Mouse (Mus musculus) limb, embryonic 14.5 days (tissue): ENCODE measurements around the gene Kcnk3. TPM values are rescaled to one million over a fixed set of nuclear protein-coding genes. Genes with fewer than 3 reads are reported as not detected.

ENCODE experiments used
- ATAC-seq: fragments of 200-750 bp; cut with Nextera tagmentation; 2 replicates; pipeline ENCODE4 v1.8.0; 2017; ENCODE audit warnings: low read depth, moderate number of reproducible peaks, moderate TSS enrichment; ENCODE audit not compliant: low FRiP score
- DNase-seq: peaks from one replicate; pipeline ENCODE4 v3.0.0-alpha.2; 2015; ENCODE audit warnings: low spot score
- H3K27ac ChIP-seq: fragments of 300-500 bp; sonication (generic); replicated peaks from 2 replicates; pipeline ENCODE4 v1.5.1; 2014; ENCODE audit warnings: low read depth, mild to moderate bottlenecking, low read length, moderate library complexity, mixed read lengths
- H3K27me3 ChIP-seq: fragments of 300-500 bp; sonication (generic); 2 replicates; pipeline ENCODE4 v1.6.1; 2014; ENCODE audit warnings: low read length, mixed read lengths; ENCODE audit not compliant: control insufficient read depth, insufficient read depth
- H3K36me3 ChIP-seq: fragments of 300-500 bp; sonication (generic); 2 replicates; pipeline ENCODE4 v1.6.1; 2014; ENCODE audit warnings: mild to moderate bottlenecking, low read length, moderate library complexity, mixed read lengths; ENCODE audit not compliant: control insufficient read depth, insufficient read depth
- H3K4me1 ChIP-seq: fragments of 300-500 bp; sonication (generic); 2 replicates; pipeline ENCODE4 v1.6.1; 2014; ENCODE audit warnings: antibody characterized with exemption, low read length, mixed read lengths; ENCODE audit not compliant: control insufficient read depth, insufficient read depth
- H3K4me2 ChIP-seq: fragments of 300-500 bp; sonication (generic); replicated peaks from 2 replicates; pipeline ENCODE4 v1.6.1; 2014; ENCODE audit warnings: low read depth, mild to moderate bottlenecking, low read length, moderate library complexity; ENCODE audit not compliant: severe bottlenecking
- H3K4me3 ChIP-seq: fragments of 300-500 bp; sonication (generic); replicated peaks from 2 replicates; pipeline ENCODE4 v1.5.1; 2014; ENCODE audit warnings: low read length
- H3K9ac ChIP-seq: fragments of 300-500 bp; sonication (generic); 2 replicates; pipeline ENCODE4 v1.6.1; 2014; ENCODE audit warnings: mild to moderate bottlenecking, low read depth, low read length, moderate library complexity; ENCODE audit not compliant: severe bottlenecking
- H3K9me3 ChIP-seq: fragments of 300-500 bp; sonication (generic); 2 replicates; pipeline ENCODE4 v1.6.1; 2016; ENCODE audit warnings: low read length; ENCODE audit not compliant: control insufficient read depth
- POLR2A ChIP-seq: fragments of 200-500 bp; IDR thresholded peaks from 2 replicates; pipeline ENCODE4 v1.8.0; 2012; ENCODE audit warnings: inconsistent platforms, mild to moderate bottlenecking, moderate library complexity, borderline replicate concordance; ENCODE audit not compliant: insufficient read depth, insufficient read length; ENCODE audit errors: extremely low read depth
- WGBS: fragments of 180-500 bp; shearing (Covaris S2); extraction: QIAGEN DNeasy Blood & Tissue Kit; methylation state at CpG from one replicate; pipeline ENCODE4 v1.1.7; 2014; 5-methylcytosine and 5-hydroxymethylcytosine counted together
- polyA plus RNA-seq, 2 experiments: library from polyadenylated mRNA; depleted of rRNA in 1 of 2; stranded (reverse) in 1 of 2; unstranded in 1 of 2; fragments of >200 nt; fragmentation: Nextera tagmentation in 1 of 2; extraction: Ambion mirVana in 1 of 2; gene quantifications; 2 replicates each; pipeline versions ENCODE4 v1.2.1 to v1.2.3; 2012 to 2014

Gene Kcnk3
- polyA plus RNA-seq (2012; rRNA removed) (0.53 and 0.54 TPM in 2 replicates), polyA plus RNA-seq (2014; fragmentation: Nextera tagmentation; extraction: Ambion mirVana) (0.59 and 0.88 TPM in 2 replicates)

GRCm38 (mm10) chr5:30587681-30588300 lies at the start of gene Kcnk3:
Gene Kcnk3, plus strand, starts transcription at chr5:30588170.
- peaks cover 37% of the 10 kb centered on the region for H3K27me3 ChIP-seq
- TF ChIP-seq POLR2A = no peak

GRCm38 (mm10) chr5:30545698-30546097 lies 42.3 kb upstream of the Kcnk3 start, which contains the start of gene Cib4:
Gene Cib4, minus strand, starts transcription at chr5:30545836.
- 47% methylated on average over 2 of the region's 2 CpGs for WGBS
- ATAC-seq (no peak), DNase-seq (no peak)
- Histone ChIP-seq H3K27me3 (no peaks in the 10 kb centered on the region), H3K4me1 (peaks cover 3% of the 10 kb centered on the region; the same call in 1 of the 2 replicates), H3K4me3 (no peak within 1 kb of the TSS), H3K9me3 (no peaks in the 10 kb centered on the region), H3K27ac (no peak within 1 kb of the TSS), H3K36me3 (no peaks in the 10 kb centered on the region), H3K9ac (no peak within 1 kb of the TSS), H3K4me2 (no peak within 1 kb of the TSS)
- TF ChIP-seq POLR2A = no peak

More at GRCm38 (mm10) chr5:30587681-30588300, at the start of gene Kcnk3:
- 0 out of 2 replicates have a peak within 1 kb of the TSS, but pooled peaks have one; percentile 25 for H3K9ac ChIP-seq
- peak within 1 kb of the TSS; percentile 96 for H3K4me2 ChIP-seq
- no peak within 1 kb of the TSS for H3K27ac ChIP-seq
- WGBS = 0% methylated on average over 5 of the region's 54 CpGs
- H3K4me3 ChIP-seq = peak within 1 kb of the TSS; percentile 41
- DNase-seq (peak; percentile 36), ATAC-seq (peak; percentile 82)
- peaks cover 9% of the 10 kb centered on the region for H3K4me1 ChIP-seq
- no peaks in the 10 kb centered on the region for H3K9me3 ChIP-seq
- H3K36me3 ChIP-seq = no peaks in the 10 kb centered on the region

DNA sequence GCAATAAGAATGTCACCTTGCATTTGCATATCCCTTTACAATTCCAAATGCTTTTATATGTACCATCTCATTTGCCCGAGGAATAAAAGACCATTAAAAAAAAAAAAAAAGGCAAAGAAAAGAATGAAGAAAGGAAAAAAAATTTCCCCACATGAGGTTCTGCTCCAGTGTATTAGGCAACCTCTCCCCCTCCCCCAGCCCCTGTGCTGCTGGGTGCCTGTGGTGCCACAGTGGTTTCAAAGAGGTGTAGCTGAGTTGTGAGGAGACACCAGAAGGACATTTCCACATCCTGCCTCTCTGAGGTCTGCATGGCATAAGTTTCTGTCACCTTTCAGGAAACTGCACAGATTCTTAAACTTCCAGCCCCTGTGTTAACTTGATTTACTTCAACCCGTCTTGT lies 39.3 kb upstream of the Kcnk3 start:
- Histone ChIP-seq H3K4me1 (peaks cover 3% of the 10 kb centered on the region; the same call in 1 of the 2 replicates), H3K4me3 (no peak overlapping the region), H3K27ac (no peak overlapping the region), H3K9me3 (no peaks in the 10 kb centered on the region), H3K36me3 (no peaks in the 10 kb centered on the region), H3K27me3 (no peaks in the 10 kb centered on the region), H3K9ac (no peak overlapping the region), H3K4me2 (no peak overlapping the region)
- DNase-seq = no peak
- WGBS = 49% methylated on average over 2 of the region's 2 CpGs
- ATAC-seq = no peak
- TF ChIP-seq POLR2A = no peak

GRCm38 (mm10) chr5:30550334-30551021 lies 37.5 kb upstream of the Kcnk3 start:
- H3K4me2 ChIP-seq = no peak overlapping the region
- H3K4me3 ChIP-seq = no peak overlapping the region
- no peak overlapping the region for H3K27ac ChIP-seq
- peaks cover 3% of the 10 kb centered on the region; the same call in 1 of the 2 replicates for H3K4me1 ChIP-seq
- no peaks in the 10 kb centered on the region for H3K27me3 ChIP-seq
- H3K9me3 ChIP-seq = no peaks in the 10 kb centered on the region
- 45% methylated on average over 9 of the region's 9 CpGs for WGBS
- no peak overlapping the region for H3K9ac ChIP-seq
- no peak for TF ChIP-seq POLR2A
- ATAC-seq = no peak
- H3K36me3 ChIP-seq = no peaks in the 10 kb centered on the region
- peak; percentile 49 for DNase-seq

- no peak overlapping the region for H3K4me3 ChIP-seq
- 80% methylated on average over 8 of the region's 8 CpGs for WGBS
Observed at GRCm38 (mm10) chr5:30551022-30551638, 36.8 kb upstream of the Kcnk3 start.

More at GRCm38 (mm10) chr5:30551022-30551638, 36.8 kb upstream of the Kcnk3 start:
- no peak for ATAC-seq
- Histone ChIP-seq H3K27me3 (no peaks in the 10 kb centered on the region), H3K27ac (no peak overlapping the region), H3K36me3 (no peaks in the 10 kb centered on the region), H3K9me3 (no peaks in the 10 kb centered on the region), H3K4me1 (peaks cover 6% of the 10 kb centered on the region), H3K9ac (no peak overlapping the region), H3K4me2 (no peak overlapping the region)
- no peak for TF ChIP-seq POLR2A
- DNase-seq = no peak
